Mouse (Mus musculus): ENCODE results near the gene Olfr345.

The Olfr345 gene

GRCm38 (mm10) chr2:36639741-36640140 lies at the start of gene Olfr345:
Gene Olfr345 (plus strand): TSS chr2:36640041.
- no peak for DNase-seq (ENCODE audit: low read depth, low spot score)

GRCm38 (mm10) chr2:36685488-36685887 lies 45.6 kb downstream of the Olfr345 start, which contains the start of gene Olfr346:
Gene Olfr346 (plus strand): TSS chr2:36685788.
- no peak for DNase-seq (ENCODE audit: low read depth, low spot score)
